Mouse (Mus musculus) adrenal gland, postnatal 14 days (tissue): ENCODE results near the gene Gatb. TPM values are rescaled to one million over a fixed set of nuclear protein-coding genes. Genes with fewer than 3 reads are reported as not detected.

Experiments used
- DNase-seq: peaks from one replicate; pipeline ENCODE4 v3.0.0; 2021; ENCODE audit warnings: mixed read lengths
- total RNA-seq: library from RNA; stranded (reverse); gene quantifications from 2 replicates; pipeline ENCODE4 v1.2.3, GENCODE M21; 2021

Gene Gatb
- total RNA-seq, 1 experiment from 2014 or later: 45.1 TPM

DNA sequence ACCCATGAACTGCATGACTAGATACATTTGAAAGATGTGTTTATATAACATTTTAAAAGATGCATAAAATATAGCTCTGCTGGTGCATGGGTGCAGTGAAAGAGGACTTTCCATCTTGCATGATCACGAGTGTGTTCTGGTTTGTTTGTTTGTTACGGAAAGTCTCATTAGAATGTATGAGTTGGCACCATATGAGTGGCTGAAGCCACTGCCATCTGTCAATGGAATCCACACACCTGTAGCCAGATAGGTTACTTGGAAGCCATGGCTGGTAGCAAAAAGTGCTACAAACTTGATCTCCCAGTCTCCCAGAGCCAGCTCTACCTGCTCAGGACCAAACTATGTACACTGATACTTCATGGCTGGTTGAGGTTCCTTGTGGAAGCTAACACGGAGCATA is 81.6 kb downstream of the Gatb start:
- no peak for DNase-seq

DNA sequence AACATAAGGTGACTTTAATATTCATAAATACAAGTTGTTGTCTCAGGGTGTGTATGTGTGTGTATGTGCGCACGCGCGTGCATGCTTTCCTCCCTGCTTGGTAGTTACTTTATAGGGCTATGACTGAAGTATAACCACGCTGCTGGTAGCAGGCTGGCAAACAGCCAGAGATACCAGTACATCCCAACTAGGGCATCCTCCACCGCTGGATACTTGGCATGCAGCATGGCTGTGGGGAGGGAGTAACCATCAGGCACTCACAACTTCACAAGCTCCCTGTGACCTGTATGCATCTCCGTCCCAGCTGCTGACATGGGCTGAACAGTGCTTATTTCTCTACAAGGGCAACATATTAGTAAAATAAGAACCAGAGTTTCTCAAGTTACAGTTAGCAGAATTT is 85.8 kb downstream of the Gatb start:
- no peak for DNase-seq

DNA sequence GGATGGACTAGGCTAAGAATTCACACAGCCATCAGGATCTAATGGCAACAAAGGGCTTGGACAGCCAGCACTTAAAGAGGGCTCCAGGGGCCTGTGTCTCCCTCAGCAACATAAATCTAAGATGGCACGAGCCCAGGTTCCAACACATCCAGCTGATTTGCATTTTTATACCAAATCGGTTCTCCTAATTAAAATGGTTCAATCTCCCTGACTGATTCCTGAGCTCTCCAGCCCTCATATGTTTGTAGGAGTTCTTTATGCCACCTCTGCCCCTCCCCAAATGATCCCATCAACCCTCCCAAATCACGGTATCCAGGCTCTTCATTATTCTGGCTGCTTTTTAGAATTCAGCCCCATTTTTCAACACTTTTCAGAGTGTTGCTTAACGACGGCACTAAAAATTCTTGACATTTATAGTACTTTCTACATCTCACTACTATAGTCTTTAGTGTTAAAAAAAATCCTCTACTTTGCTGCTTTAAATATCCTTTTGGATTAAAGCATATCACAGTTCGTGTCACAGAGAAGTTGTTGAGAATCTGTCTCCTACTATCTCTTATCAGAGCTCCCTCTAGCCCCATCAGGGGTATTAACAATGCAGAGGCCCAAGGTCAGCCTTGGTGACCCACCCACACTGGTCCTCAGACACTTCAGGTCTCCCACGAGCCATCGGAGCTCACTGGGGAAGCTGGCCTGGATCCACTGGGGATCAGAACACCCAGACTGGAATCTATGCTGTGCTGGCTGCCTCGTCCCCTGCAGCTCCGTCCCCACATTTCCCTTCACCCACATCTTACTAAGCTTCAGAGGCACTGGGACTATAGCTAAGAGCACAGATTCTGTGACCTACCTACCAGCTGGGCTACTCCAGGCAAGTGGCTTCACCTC is 88.3 kb downstream of the Gatb start:
- no peak for DNase-seq

DNA sequence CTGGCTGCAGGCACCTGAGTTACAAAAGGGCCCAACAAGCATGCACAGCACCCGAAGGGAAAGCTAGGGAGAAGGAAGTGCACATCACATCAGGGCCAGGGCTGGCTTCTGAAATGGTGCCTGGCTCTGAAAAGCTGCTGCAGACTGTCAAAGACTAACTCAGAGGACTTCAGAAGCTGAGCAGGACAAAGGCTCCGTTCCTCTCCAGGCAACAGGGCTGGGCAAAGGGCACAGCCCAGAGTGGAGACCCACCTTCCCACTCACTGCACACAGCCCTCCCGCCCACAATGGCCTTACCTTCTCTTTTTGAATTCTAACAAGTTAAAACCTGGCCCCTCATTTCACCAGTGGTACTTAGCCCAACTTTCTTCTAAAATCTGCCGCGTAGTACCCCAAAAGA is 89.9 kb downstream of the Gatb start:
- no peak for DNase-seq

DNA sequence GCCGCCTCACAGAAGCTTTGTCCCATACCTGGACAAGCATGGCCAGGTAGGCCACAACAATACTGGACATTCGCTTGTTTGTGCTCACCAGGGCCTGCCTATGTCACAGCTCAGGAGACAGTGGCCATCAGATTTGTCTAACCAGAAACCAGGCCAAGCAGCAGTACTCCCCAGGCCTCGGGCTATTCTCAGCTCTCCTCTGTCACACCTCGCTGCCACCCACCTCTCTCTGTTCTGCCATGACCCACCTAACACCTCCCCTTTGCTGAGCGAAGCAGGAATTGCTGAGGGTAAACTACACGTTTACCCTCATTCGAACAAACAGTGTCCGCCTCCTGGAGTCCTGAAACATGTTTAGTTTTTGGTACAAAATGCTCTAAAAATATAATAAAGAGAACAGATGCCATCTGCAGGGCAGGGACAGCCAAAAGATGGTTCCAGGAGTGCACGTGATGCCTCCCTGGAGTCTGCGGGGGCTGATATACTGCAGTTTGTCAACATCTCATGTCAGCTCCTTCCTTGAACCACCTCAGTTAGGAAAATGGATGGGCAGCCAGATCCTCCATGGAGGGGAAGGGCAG is 90.8 kb downstream of the Gatb start:
- no peak for DNase-seq

DNA sequence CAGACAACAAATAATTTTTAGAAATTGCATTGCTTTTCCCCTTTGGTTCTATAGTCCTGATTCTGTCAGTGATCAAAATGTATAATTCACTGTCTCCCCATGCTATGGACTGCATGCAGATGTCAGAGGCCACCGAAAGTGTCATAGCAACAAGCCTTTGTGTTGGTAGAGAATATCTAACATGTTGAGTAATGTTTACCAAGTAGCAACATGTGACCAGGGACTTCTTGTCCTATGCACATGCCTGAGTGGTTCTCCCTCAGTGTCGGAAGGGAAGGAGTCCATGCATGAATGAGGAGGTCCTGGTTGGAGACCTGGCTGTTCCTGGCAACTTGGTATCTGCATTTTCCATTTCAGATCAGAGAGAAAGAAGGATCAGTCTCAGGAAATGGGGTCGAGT is 92.2 kb downstream of the Gatb start:
- no peak for DNase-seq

DNA sequence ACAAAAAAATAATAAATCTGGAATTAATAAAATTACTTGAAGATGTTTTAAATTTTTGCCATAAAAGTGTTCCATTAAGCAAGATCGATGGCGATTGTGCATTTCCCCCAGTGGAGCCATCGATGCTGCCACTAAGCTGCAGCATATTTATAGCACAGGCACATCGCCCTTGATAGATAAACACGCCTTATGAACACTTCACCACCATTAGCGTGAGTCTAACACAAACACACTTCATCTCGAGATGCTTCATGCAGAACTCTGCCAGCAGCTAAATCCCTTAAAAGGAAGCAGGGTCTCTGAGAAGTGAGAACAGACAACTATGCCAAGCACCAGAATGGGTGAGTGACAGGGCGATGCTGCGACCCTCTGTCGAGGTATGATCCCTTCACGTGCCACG is 92.8 kb downstream of the Gatb start:
- DNase-seq: no peak

DNA sequence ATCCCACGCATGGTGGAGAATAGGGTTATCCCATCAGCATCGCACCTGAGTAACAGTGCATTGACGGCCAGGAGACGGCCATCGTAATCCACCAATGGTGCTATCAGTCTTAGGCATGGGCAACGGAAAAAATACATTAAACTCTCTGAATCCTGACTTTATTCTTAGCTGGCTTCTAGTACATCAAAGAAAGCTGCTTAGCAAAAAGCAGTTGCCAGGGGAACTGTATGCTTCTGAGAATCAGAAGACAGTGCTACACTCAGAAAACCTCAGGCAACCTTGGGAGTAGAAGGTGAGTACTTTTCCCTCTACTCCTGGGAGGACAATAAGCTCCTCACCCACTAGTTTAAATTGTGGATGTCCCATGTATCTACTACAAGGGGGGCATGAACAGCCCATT is 93.8 kb downstream of the Gatb start:
- no peak for DNase-seq

DNA sequence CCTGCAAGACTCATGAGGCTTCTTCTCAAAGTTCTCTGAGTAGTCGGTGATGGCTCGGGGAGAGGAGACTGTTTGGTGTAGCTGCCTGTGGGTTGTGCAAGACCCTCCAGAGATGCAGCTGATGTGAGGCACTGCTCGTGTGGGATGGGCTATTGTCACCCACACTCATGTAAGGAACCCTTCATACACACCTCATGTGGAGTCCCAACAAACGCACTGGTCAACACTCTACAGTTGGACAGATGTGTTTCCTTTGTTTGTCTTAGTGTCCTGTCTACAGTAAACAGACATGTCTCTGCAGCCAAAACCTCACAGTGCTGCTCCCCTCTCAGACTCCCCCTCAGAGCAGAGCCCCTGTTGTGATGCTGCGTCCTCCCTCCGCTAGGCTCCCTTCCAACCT is 95.9 kb downstream of the Gatb start:
- no peak for DNase-seq

DNA sequence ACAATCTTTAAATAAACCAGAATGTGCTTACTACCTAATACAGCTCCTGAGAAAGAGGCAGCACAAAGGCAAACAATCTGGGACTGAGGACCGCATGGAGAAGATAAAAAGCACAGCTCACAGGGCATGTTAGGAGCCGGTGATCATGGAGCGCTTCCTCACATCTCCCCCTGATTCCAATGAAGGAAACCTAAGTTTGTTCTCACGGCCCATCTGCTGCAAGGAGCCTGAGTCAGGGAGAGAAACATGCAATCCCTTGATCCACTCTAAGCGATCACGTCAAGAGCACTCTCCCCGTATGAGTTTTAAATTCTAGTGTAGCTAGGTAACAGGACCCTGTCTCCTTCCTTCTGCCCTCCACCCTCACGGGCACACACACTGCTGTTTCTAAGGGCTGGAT is 103.2 kb downstream of the Gatb start:
- DNase-seq: no peak

DNA sequence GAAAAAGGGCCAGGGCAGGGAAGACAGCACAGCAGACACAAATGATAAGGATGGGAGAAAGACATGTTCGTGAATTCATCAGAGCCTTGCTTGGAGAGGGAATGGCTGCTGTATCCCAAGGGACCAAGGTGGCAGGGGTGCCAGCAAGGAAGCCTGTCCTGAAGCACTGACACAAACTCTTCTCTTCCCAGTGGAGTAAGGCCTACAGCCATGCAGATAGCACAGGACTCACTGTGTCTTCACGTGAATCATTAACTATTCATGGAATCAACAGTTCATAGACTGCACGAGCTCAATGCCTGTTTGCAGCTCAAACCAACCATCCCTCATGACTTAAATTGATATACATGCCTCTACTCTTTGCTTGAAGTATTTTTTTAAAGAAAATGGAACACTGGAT is 104.0 kb downstream of the Gatb start:
- no peak for DNase-seq

DNA sequence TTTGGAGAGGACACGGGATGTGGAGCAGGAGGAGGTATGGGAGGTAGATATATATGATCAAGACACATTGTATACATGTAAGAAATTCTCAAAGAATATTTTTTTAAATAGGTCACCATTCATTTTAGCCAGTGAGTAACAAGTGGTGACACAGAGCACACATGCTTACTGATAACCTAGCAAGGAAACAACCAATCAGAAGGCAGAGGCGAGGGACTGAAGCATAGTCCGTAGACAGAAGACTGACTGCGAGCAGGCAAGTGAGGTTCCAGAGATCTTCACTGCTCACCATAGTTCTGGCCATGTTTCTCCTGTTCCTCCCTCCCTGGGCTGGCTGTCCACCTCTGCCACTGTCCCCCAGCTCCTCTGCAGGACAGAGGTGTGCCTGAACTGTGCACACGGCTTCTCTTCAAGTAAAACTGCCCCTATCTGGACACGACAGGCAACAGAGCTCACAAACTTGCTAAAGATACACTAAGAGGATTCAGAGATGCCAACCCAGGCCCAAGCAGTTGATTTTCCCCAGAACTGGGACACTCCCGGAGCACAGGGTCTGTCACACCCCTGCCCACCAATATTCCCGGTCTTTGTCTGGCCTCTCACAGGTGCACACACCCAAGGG is 105.5 kb downstream of the Gatb start:
- no peak for DNase-seq

DNA sequence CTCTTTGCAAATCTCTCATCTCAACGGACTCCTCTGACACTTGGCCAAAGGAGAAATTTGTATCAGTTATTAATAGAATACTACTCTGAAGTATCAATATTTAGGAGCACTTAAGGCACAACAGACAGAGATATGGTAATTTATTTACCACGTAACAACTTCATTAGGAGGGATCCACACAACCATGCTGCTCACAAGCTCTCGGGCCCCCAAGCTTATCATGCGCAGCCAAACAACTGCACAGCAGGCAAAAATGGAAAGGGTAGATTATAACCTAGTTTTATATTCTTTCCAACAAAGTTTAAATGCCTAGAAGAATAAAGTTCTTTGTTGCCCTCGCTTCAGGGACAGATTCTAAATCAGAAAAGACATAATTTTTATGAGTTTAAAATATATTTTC is 106.0 kb downstream of the Gatb start:
- no peak for DNase-seq

DNA sequence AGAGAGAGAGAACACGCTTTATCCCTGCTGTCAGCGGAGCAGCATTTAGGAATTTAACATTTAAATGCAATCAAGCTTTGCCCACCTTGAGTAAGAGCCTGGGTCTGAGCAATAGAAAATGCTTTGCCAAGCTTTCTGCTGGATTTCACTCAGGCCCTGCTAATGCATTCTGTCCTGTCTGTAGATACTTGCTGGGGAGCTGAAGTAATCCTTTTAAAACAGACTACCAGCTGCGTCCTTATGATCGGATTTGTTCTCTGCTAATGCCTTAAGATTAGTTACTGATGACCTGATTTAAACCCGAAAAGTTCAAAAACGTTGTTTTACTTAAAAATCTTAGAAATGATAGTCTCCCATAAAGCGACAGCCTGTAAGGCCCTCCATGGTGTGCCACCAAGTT is 107.2 kb downstream of the Gatb start:
- no peak for DNase-seq

DNA sequence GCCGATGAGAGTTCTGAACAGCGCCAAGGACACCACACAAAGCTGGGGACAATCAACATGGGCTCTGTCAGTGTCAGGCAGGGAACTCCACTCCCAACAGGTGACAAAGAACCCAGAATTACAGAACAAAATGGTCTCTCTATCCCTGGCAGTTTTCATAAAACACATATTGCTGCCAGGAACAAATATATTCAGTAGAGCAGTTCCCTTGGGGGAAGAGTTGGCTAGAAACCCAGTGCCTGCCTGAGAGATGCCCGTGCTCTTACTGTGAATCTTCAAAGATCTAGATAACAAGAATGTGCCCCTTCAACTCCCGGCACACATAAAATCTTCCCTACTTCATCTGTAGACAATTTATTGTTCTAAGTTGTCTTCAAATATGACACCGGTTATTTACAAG is 109.7 kb downstream of the Gatb start:
- no peak for DNase-seq

DNA sequence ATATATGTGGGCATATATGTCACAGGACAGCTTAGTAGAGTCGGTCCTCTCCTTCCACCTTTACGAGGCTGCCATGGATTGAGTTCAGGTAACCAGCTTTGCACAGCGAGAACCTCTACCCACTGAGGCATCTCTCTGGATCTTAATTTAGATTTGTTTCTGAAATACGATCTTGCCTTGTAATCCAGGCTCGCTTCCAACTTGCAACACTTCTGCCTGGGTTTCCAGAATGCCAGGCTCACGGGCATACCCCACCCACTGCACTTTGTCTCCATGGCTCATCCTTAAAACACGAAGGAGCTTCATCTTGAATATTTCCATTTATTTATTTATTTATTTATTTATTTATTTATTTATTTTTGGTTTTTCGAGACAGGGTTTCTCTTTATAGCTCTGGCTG is 111.4 kb downstream of the Gatb start:
- DNase-seq: no peak

DNA sequence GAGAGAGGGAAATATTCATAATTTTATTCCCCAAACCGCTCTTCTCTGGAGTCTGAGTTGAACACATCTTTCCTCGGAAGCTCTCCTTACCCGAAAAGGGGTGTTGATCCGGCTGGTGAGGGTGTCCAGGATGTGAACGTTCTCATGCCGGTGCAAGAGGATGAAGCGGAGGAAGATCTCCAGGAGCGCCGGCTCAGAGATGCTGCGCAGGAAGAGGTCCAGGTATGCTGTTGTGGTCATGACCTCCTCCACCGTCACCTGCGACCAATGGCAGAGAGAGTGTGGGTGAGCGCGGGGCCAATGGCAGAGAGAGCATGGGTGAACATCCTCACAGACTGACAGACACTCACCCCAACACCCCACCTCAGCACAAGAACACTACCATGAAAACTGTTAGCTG is 114.4 kb downstream of the Gatb start:
- no peak for DNase-seq

DNA sequence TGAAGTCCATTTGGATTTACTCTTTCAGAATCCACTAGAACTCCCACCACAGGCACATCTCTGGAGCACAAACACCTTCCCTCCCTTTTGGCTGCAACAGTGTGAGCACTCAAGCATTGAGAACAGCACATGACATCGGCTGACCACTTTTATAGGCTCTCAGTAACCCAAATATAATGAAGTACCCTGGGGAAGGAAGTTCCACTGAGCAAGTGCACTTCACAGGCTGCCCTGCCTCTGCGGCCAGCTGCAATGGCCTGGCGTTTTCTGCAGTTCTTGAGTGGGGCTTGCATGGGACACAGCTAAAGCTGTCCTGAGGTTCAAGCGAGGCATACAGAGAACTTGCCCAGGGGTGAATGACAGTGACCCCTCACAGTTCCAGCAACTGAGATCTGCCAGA is 117.2 kb downstream of the Gatb start:
- no peak for DNase-seq

DNA sequence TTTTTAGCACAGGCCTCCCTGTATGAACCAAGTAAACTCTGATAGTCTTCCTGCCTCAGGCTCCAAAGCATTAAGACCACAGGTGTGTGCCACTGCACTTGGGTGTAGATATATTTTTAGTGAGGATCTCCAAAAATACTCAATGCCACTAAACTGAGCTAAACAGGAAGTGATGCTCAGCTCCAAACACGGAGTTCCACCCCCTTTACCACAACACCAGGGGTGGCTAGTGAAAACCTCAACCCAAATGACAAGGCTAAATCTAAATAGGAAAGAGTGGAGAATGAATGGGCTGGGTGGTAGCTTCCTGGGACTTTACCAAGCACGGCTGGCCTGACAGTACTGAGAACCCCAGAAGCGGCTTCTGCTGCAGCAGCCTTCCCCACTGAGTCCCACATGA is 119.1 kb downstream of the Gatb start:
- no peak for DNase-seq

DNA sequence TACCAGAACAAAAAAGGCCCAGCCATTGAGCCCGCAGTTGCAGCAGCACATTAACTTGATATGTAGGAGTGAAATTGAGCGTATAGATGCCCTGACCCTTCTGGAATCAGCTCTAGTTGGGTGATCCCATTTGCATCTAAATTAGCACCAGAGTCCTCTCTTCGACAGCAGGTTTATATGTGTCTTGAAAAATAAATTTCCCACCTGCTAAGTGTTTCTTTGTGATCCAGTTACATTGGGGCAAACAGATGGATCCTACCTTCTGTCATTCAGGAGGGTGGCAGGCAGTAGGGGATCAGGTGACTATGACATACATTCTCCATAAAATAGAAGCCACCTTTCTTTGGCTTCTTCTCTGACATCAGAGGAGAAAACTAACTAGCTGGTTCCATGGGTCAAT is 121.1 kb downstream of the Gatb start:
- no peak for DNase-seq

DNA sequence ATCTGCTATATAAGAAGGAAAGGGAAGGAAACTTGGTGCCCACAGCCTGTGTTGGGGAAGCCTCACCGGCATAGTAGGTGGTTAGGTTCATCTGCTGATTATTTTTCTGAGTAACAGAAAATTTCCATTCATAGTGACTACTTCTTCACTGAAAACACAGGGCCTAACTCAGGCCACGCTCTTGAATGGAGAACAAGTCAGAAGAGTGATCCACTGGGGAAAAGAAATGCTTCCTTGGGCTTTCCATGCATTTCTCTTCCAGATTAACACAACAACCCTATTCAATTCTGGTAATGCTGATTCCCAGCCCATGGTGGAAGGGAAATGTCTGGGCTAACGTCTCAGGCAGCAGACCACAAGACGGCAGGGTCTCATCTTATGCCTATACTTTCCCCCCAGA is 124.6 kb downstream of the Gatb start:
- DNase-seq: no peak

DNA sequence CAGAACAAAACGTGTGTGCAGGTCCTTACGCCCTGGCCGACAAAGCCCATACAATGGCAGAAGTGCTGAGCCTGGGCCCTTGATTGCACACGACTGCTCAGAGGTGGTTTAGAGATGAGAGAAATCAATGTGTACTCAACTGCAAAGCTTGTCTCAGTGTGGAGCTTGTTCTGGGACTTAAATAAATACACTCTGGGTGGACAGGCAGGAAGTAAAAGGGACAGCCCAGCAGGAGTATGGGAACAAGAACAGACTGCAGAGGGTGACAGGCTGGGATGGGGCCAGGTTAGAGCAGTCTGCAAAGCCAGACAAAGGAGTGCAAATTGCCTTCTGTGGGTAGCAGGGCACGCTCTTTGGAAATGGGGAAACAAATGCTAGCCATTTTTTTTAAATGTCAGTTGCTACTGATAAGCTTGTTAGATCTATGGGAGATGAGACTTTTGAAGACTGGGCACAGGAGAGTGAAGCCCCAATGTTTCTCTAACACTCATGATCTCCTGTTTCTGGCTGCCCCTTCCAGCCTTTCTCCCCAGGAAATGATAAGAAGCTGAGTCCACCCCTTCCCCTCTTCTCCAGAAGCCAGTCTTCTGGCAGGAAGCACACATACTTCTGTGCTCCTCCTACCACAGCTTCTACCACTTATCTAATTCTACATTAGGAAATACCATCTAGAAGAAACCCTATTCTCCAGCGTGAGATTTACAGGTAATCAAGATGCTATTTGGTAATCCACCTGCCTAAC is 129.4 kb downstream of the Gatb start:
- no peak for DNase-seq
